Mouse (Mus musculus): ENCODE measurements at regions not wholly inside any gene's neighbourhood (a gene's known extent, or its start where the extent isn't known, plus 50 kb on each side); places are given as distances from the start of the nearest gene placed in this dataset.

DNA sequence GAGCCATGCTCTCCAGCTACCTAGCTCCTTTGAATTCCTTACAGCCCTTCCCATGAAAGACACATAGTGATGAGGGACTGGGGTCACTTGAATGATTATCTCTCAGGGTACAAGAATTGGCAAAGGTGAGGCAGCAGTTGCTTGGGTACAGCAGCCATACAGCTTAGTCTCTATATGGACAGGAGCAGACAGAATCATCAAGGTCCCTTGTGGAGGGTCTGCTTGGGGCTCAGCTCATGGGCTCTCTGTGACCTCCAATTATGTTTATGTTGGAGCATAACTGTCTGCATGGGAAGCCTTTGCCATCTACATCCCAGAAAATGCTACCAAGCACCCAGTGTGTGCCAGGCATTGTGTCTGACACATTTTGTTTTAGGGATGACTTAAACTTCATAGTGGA lies 118.4 kb upstream of the Lhcgr start:
- DNase-seq (ENCODE audit: low read depth, low spot score), result no peak

DNA sequence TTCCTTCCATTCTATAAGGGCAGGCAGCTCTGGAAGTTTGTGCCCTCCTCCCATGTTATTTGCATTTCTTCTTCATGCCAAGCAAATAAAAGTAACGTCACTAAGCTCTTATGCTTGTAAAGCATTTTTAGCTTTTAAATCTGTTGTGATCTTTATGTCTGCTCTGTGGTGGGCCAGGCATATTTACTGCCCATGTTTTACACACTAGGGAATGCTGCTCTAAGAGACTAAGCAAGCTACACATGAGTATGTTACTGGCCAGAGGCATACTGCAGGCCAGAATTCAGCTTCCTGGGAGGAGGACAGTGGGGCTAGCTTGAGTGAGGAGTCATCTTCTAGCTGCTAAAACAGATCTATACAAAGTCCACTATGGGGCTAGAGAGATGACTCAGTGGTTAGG lies 110.0 kb upstream of the Lhcgr start:
- no peak for DNase-seq (ENCODE audit: low read depth, low spot score)

DNA sequence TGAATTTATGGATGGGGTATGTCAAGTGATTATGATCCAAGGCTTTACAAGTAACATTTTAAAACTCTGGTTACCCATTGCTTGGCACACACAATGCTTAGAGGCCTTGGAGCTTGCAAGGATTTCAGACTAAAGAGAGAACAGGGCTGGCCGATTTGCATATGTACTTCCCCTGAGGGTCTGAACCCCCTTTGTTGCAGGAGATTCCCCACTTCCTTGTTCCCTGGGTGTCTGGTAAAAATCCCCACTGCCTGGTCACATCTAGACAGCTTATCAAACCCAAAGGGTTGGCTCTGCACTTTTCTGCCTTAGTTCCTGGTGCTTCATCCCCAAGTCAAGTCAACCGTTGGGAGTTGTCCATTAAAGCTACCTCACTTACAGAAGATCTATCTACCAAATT lies 109.1 kb upstream of the Lhcgr start:
- no peak for DNase-seq (ENCODE audit: low read depth, low spot score)

GRCm38 (mm10) chr17:88898705-88899668 lies 107.2 kb upstream of the Lhcgr start:
- peak; percentile 6 for DNase-seq (ENCODE audit: low read depth, low spot score)

GRCm38 (mm10) chr17:88893451-88893850 lies 101.7 kb upstream of the Lhcgr start:
- no peak for DNase-seq (ENCODE audit: low read depth, low spot score)

GRCm38 (mm10) chr17:88885526-88885925 lies 93.7 kb upstream of the Lhcgr start:
- DNase-seq (ENCODE audit: low read depth, low spot score), result no peak

- no peak for DNase-seq (ENCODE audit: low read depth, low spot score)
Measured at GRCm38 (mm10) chr17:88879736-88880135, 87.9 kb upstream of the Lhcgr start.

DNA sequence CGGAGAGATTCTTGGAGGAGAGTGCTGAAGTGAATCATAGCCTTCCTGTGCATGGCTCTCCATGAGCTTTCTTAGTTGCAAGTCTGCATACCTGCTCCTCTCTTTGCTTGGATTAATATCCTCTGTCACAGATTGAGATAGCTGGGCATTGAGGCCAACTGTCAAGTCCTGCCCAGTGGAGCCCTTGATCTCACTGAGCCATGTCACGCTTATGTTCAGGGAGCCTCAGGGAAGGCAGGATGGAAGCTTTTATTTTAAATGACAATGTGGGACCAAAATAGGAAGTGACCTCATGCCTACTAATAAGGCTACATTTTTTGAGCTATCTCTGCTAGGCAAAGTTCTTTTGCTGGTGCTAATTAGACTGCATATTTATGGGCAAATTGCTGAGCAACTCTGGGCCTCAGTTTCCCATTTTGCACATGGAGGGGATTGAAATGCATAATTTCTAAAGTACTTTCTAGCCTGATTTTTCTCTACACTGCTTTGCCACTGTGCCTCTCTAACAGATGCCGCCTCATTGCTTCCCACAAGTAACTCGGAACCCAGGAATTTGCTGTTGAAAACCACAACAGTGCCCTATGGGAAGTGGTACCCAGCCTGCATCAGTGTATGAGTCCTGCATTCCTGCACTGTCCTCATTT lies 78.7 kb upstream of the Lhcgr start:
- no peak for DNase-seq (ENCODE audit: low read depth, low spot score)

DNA sequence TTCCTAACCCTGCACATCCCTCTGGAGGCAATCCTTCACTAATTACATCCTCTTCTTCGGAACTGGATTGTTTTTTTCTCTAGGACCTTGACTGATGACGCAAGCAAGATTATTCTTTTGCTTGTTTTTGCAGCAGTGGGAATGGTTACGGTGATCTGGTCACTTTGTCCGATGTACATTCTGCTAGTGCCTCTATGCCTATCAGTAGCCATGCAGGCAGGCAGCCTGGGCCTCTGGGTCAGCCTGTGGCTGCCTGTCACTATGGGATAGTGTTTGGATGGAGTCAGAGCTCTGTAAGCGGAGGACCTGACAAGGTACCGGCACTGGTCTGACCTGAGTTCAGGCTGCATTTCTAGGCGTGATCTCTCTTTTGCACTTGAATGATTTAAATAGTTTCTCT lies 72.8 kb upstream of the Lhcgr start:
- DNase-seq (ENCODE audit: low read depth, low spot score), result no peak

GRCm38 (mm10) chr17:88864214-88864613 lies 72.4 kb upstream of the Lhcgr start:
- DNase-seq (ENCODE audit: low read depth, low spot score), result no peak

DNA sequence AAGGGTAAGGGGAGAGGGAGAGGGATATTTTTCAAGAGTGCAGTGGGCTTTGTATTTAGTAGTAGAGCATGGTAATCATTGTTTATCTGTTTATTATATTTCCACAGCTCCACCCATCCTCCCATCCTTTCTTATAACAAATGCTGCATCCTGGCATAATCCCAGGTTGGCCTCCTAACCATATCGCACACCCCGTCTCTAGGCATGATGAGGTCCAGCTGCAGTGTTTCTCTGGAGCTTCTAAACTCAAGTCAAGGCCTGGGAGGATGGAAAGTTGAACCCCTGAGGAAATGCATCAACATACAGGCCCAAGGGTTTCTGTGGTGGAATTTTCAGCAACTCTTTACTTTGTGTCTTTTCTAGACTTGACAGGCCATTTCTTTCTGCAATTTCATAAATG lies 69.3 kb upstream of the Lhcgr start:
- no peak for DNase-seq (ENCODE audit: low read depth, low spot score)

- DNase-seq (ENCODE audit: low read depth, low spot score), result no peak
Measured at GRCm38 (mm10) chr17:88860576-88860975, 68.8 kb upstream of the Lhcgr start.

DNA sequence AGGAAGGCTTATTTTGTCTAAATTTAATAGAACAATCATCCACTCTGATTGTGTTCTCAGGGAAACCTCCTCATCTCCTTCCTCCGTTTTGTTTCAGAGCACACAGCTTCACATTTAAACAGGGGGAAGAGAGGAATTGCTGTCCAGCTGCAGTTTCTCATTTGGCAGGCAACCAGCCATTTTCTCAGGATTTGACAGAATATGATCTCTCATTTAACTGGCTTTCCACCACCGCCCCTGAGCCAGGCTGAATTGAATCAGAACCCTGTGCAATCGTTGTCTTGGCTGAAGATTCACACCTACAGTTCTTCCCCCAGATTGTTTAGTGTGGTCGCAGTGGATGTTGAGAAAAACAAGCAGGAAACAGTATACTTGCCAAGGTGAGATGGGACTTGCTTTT lies 66.9 kb upstream of the Lhcgr start:
- DNase-seq (ENCODE audit: low read depth, low spot score), result no peak

- DNase-seq (ENCODE audit: low read depth, low spot score), result no peak
Measured at GRCm38 (mm10) chr17:88847255-88847654, 55.5 kb upstream of the Lhcgr start.

- peak; percentile 13 for DNase-seq (ENCODE audit: low read depth, low spot score)
Measured at GRCm38 (mm10) chr17:88845278-88845677, 53.5 kb upstream of the Lhcgr start.
